Mouse (Mus musculus) liver, adult 2 months (tissue): ENCODE results near the gene Skint9. TPM values are rescaled to one million over a fixed set of nuclear protein-coding genes. Genes with fewer than 3 reads are reported as not detected.
"Not testable (repeated sequence)": the region's sequence is repeated elsewhere in the genome, so short reads cannot be mapped to it uniquely, and the experiment has no call there.

ENCODE experiments used
- DNase-seq: peaks from one replicate; pipeline ENCODE4 v3.0.0-alpha.2; 2011; ENCODE audit warnings: low read depth, low spot score; ENCODE audit errors: extremely low read depth
- H3K27ac ChIP-seq: fragments of 200-500 bp; replicated peaks from 2 replicates; pipeline ENCODE4 v1.5.1; 2012; ENCODE audit warnings: low read depth, mild to moderate bottlenecking, control low read depth, inconsistent platforms, low read length; ENCODE audit not compliant: insufficient read depth
- H3K27me3 ChIP-seq: fragments of 200-500 bp; 2 replicates; pipeline ENCODE4 v1.6.1; 2012; ENCODE audit warnings: mild to moderate bottlenecking, moderate library complexity, low read length, inconsistent platforms; ENCODE audit not compliant: control insufficient read depth, insufficient read depth
- H3K36me3 ChIP-seq: fragments of 200-500 bp; 2 replicates; pipeline ENCODE4 v1.6.1; 2012; ENCODE audit warnings: low read length, inconsistent platforms; ENCODE audit not compliant: control insufficient read depth, insufficient read depth
- H3K4me1 ChIP-seq: fragments of 200-500 bp; 2 replicates; pipeline ENCODE4 v1.6.1; 2011; ENCODE audit warnings: low read length; ENCODE audit not compliant: control insufficient read depth, insufficient read depth
- H3K4me3 ChIP-seq: fragments of 200-500 bp; 2 replicates; pipeline ENCODE4 v1.5.1; 2011; ENCODE audit warnings: low read depth, mild to moderate bottlenecking, control low read depth, low read length, moderate library complexity; ENCODE audit not compliant: insufficient read depth
- H3K79me2 ChIP-seq: fragments of 200-500 bp; 2 replicates; pipeline ENCODE4 v1.6.1; 2012; ENCODE audit warnings: inconsistent platforms, mild to moderate bottlenecking, low read length, moderate library complexity; ENCODE audit not compliant: control insufficient read depth, insufficient read depth
- H3K9ac ChIP-seq: fragments of 200-500 bp; 2 replicates; pipeline ENCODE4 v1.6.1; 2012; ENCODE audit warnings: low read depth, mild to moderate bottlenecking, control low read depth, inconsistent platforms, low read length
- CTCF ChIP-seq: fragments of 200-500 bp; IDR thresholded peaks from 2 replicates; pipeline ENCODE4 v1.5.1; 2011; ENCODE audit warnings: low read depth, low read length, control low read depth
- POLR2A ChIP-seq: fragments of 200-500 bp; IDR thresholded peaks from 2 replicates; pipeline ENCODE4 v1.6.1; 2011; ENCODE audit warnings: low read length, control low read depth; ENCODE audit not compliant: insufficient read depth; ENCODE audit errors: extremely low read depth
- WGBS: fragments of 180-500 bp; shearing (Covaris S2); methylation state at CpG from one replicate; pipeline ENCODE4 v1.1.7; 2018; 5-methylcytosine and 5-hydroxymethylcytosine counted together
- polyA plus RNA-seq: library from polyadenylated mRNA; depleted of rRNA; stranded (reverse); fragments of >200 nt; gene quantifications from 2 replicates; pipeline ENCODE4 v1.2.3, GENCODE M21; 2012; rRNA removed
- total RNA-seq: library from RNA; depleted of rRNA; stranded (reverse); fragments of >200 nt; gene quantifications from 2 replicates; pipeline ENCODE4 v1.2.3, GENCODE M21; 2014; rRNA removed

The Skint9 gene
- not detected in 2 replicates for total RNA-seq
- not detected in 2 replicates for polyA plus RNA-seq

- no peaks in the 10 kb centered on the region for H3K79me2 ChIP-seq
- H3K9ac ChIP-seq, result no peak within 1 kb of the TSS
- no peaks in the 10 kb centered on the region for H3K27me3 ChIP-seq
- H3K4me1 ChIP-seq, result no peaks in the 10 kb centered on the region
- TF ChIP-seq CTCF, result no peak
- TF ChIP-seq POLR2A, result no peak
- H3K4me3 ChIP-seq, result no peak within 1 kb of the TSS
- no peaks in the 10 kb centered on the region for H3K36me3 ChIP-seq
- no peak for DNase-seq
- H3K27ac ChIP-seq, result no peak within 1 kb of the TSS
These were observed at the start of gene Skint9 for GRCm38 (mm10) chr4:112433885-112434284. TSS of gene Skint9 (minus strand) at chr4:112433985.

- TF ChIP-seq CTCF (no peak), POLR2A (no peak)
- Histone ChIP-seq H3K4me3 (no peak overlapping the region), H3K36me3 (no peaks in the 10 kb centered on the region), H3K9ac (no peak overlapping the region), H3K27ac (no peak overlapping the region), H3K27me3 (no peaks in the 10 kb centered on the region), H3K79me2 (no peaks in the 10 kb centered on the region), H3K4me1 (no peaks in the 10 kb centered on the region)
- DNase-seq, result no peak
- WGBS, result 37% methylated on average over 1 of the region's 1 CpGs
These were observed 1.1 kb downstream of the Skint9 start for GRCm38 (mm10) chr4:112432685-112433084.

- no peak overlapping the region for H3K9ac ChIP-seq
- no peak overlapping the region for H3K27ac ChIP-seq
- DNase-seq, result no peak
- H3K27me3 ChIP-seq, result no peaks in the 10 kb centered on the region
- H3K36me3 ChIP-seq, result no peaks in the 10 kb centered on the region
- no peak overlapping the region for H3K4me3 ChIP-seq
- H3K4me1 ChIP-seq, result no peaks in the 10 kb centered on the region
- no peak for TF ChIP-seq CTCF
- TF ChIP-seq POLR2A, result no peak
- H3K79me2 ChIP-seq, result no peaks in the 10 kb centered on the region
These were observed 1.6 kb downstream of the Skint9 start for GRCm38 (mm10) chr4:112432223-112432622.

- DNase-seq, H3K79me2 ChIP-seq, H3K27ac ChIP-seq, H3K27me3 ChIP-seq, H3K4me3 ChIP-seq, H3K4me1 ChIP-seq, H3K9ac ChIP-seq, H3K36me3 ChIP-seq: not testable (repeated sequence)
- WGBS, result 89% methylated on average over 17 of the region's 17 CpGs
These were observed 84.7 kb downstream of the Skint9 start for GRCm38 (mm10) chr4:112349111-112349510.

Other genes starting within 250 kb of the Skint9 start
- gene Skint3, start 201.7 kb downstream of the Skint9 start, total RNA-seq, result 0.07 and 0.09 TPM in 2 replicates
- not detected in 2 replicates for gene Skint3, start 201.7 kb downstream of the Skint9 start, polyA plus RNA-seq
- not detected in 2 replicates for gene Skint2, start 123.2 kb upstream of the Skint9 start, total RNA-seq
- not detected in 2 replicates for gene Skint2, start 123.2 kb upstream of the Skint9 start, polyA plus RNA-seq